Mouse (Mus musculus) heart, adult 18-20 months (tissue): ENCODE results near the gene Prorsd1. TPM values are rescaled to one million over a fixed set of nuclear protein-coding genes. Genes with fewer than 3 reads are reported as not detected.

ENCODE experiments used
- DNase-seq, 2 experiments: peaks; one replicate each; pipeline ENCODE4 v3.0.0; 2021 to 2022; ENCODE audit warnings: mixed read lengths in 1 of 2
- total RNA-seq, 2 experiments: library from RNA; stranded (reverse); gene quantifications; 2 replicates each; pipeline ENCODE4 v1.2.3; 2021

Gene Prorsd1
- total RNA-seq, 2 experiments from 2014 or later, result 22.8 to 26.5 TPM

GRCm38 (mm10) chr11:29503948-29504893 is 10.6 kb downstream of the Prorsd1 start:
- no peak for DNase-seq

- no peak for DNase-seq
These were observed 17.9 kb downstream of the Prorsd1 start for GRCm38 (mm10) chr11:29496962-29497361.

- DNase-seq, result no peak
These were observed 21.7 kb downstream of the Prorsd1 start for GRCm38 (mm10) chr11:29493135-29493534.

GRCm38 (mm10) chr11:29474676-29475075 is 40.2 kb downstream of the Prorsd1 start:
- no peak for DNase-seq

Other genes starting within 250 kb of the Prorsd1 start
- gene Ccdc88a, start 141.4 kb downstream of the Prorsd1 start, total RNA-seq, result 1 to 10 TPM; 7.3 to 8.6 TPM
- 10 to 100 TPM; 59.2 to 63.6 TPM for gene Mtif2, start 11.4 kb upstream of the Prorsd1 start, total RNA-seq
- not detected for gene Clhc1, start 32.9 kb upstream of the Prorsd1 start, total RNA-seq
- 100 to 1,000 TPM; 497 to 519 TPM for gene Rps27a, start 33.1 kb upstream of the Prorsd1 start, total RNA-seq
- 100 to 1,000 TPM in 1 of 2 experiments, 10 to 100 TPM in 1; 93.0 to 102 TPM for gene Rtn4, start 177.9 kb upstream of the Prorsd1 start, total RNA-seq